Mouse (Mus musculus) megakaryocyte-erythroid progenitor cell, adult 5-6 weeks (primary cell): ENCODE data around the gene Fopnl. TPM values are rescaled to one million over a fixed set of nuclear protein-coding genes. Genes with fewer than 3 reads are reported as not detected.

Experiments
- ATAC-seq: replicated peaks from 2 replicates; pipeline ENCODE4 v1.8.0; 2016; ENCODE audit warnings: mild to moderate bottlenecking, inconsistent platforms; ENCODE audit not compliant: severe bottlenecking, poor library complexity, low FRiP score, low TSS enrichment
- total RNA-seq, 2 experiments: library from RNA; stranded (forward) in 1 of 2; stranded (reverse) in 1 of 2; fragments of 200-1000, 215-1000 nt in 1 of 2; fragments of >200 nt in 1 of 2; fragmentation: Nextera tagmentation in 1 of 2; gene quantifications; 2 replicates each; pipeline ENCODE4 v1.2.3; 2014 to 2017

The Fopnl gene
- total RNA-seq, 2 experiments from 2014 or later, result 40.3 to 92.5 TPM

- ATAC-seq, result no peak
Measured at GRCm38 (mm10) chr16:14258856-14259255, 58.3 kb downstream of the Fopnl start.

- no peak for ATAC-seq
Measured at GRCm38 (mm10) chr16:14253586-14253985, 63.6 kb downstream of the Fopnl start.

GRCm38 (mm10) chr16:14252877-14253276, 64.3 kb downstream of the Fopnl start:
- ATAC-seq, result no peak

GRCm38 (mm10) chr16:14249913-14250312, 67.3 kb downstream of the Fopnl start:
- ATAC-seq, result no peak

Other genes with a start within 250 kb of the Fopnl start
- gene Nde1, start 154.1 kb downstream of the Fopnl start, total RNA-seq (2014; fragmentation: Nextera tagmentation), result 53.6 and 56.1 TPM in 2 replicates
- 51.4 and 55.8 TPM in 2 replicates for gene Nde1, start 154.1 kb downstream of the Fopnl start, total RNA-seq (2017)
- 40.4 and 55.1 TPM in 2 replicates for gene Marf1, start 154.1 kb downstream of the Fopnl start, total RNA-seq (2014; fragmentation: Nextera tagmentation)
- 15.4 and 19.9 TPM in 2 replicates for gene Marf1, start 154.1 kb downstream of the Fopnl start, total RNA-seq (2017)
- gene Myh11, start 26.0 kb downstream of the Fopnl start, total RNA-seq (2014; fragmentation: Nextera tagmentation), result 0.15 TPM in 1 of 2 replicates, not detected in the other
- 0.09 TPM in 1 of 2 replicates, not detected in the other for gene Myh11, start 26.0 kb downstream of the Fopnl start, total RNA-seq (2017)
- gene Abcc1, start 44.2 kb upstream of the Fopnl start, total RNA-seq (2014; fragmentation: Nextera tagmentation), result 32.6 and 42.0 TPM in 2 replicates
- 19.1 and 25.8 TPM in 2 replicates for gene Abcc1, start 44.2 kb upstream of the Fopnl start, total RNA-seq (2017)
- not detected in 2 replicates for gene A630010A05Rik, start 244.9 kb upstream of the Fopnl start, total RNA-seq (2014; fragmentation: Nextera tagmentation)
- not detected in 2 replicates for gene A630010A05Rik, start 244.9 kb upstream of the Fopnl start, total RNA-seq (2017)